Mouse (Mus musculus): ENCODE results near the gene Lrrc49.

DNA sequence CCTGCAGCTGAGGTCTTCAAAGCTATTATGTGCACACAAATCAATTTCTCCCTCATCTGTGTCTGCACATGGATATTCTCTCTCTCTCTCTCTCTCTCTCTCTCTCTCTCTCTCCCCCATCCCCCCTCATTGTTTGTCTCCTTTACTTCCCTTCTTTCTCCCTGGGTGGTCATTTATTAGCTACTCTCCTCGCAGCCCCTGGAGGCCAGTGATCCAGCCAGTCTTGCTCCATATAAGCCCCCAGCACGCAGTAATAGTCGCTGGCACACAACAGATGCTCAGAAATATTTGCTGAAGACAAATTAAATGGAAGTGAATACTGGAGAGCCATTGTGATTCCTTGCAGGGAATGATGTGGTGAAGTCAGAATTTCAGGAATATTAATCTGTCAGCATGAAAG lies 168.4 kb downstream of the Lrrc49 start:
- TF ChIP-seq CHD2 (IDR thresholded peaks at IDR 0.05; ENCODE audit: low read depth, low read length) (no peak), ZC3H11A (IDR thresholded peaks at IDR 0.05; ENCODE audit: borderline replicate concordance, low read depth, low read length) (no peak), HCFC1 (IDR thresholded peaks at IDR 0.05; ENCODE audit: borderline replicate concordance, insufficient read depth, low read length) (no peak)

All from ES-E14 (cell line).